Mouse (Mus musculus) hindbrain, embryonic 14.5 days (tissue): ENCODE measurements around the gene Kcnk1. TPM values are rescaled to one million over a fixed set of nuclear protein-coding genes. Genes with fewer than 3 reads are reported as not detected.

Source experiments
- ATAC-seq: fragments of 200-750 bp; cut with Nextera tagmentation; 2 replicates; pipeline ENCODE4 v1.8.0; 2017; ENCODE audit warnings: moderate number of reproducible peaks, mild to moderate bottlenecking, moderate TSS enrichment, moderate library complexity; ENCODE audit not compliant: low FRiP score
- DNase-seq: peaks from one replicate; pipeline ENCODE4 v3.0.0-alpha.2; 2015; ENCODE audit warnings: low spot score
- H3K27ac ChIP-seq: fragments of 300-500 bp; sonication (generic); 2 replicates; pipeline ENCODE4 v1.5.1; 2014; ENCODE audit warnings: mild to moderate bottlenecking, moderate library complexity
- H3K27me3 ChIP-seq: fragments of 300-500 bp; sonication (generic); 2 replicates; pipeline ENCODE4 v1.6.1; 2014; ENCODE audit warnings: mild to moderate bottlenecking, low read length, mixed read lengths; ENCODE audit not compliant: control insufficient read depth, insufficient read depth
- H3K36me3 ChIP-seq: fragments of 300-500 bp; sonication (generic); replicated peaks from 2 replicates; pipeline ENCODE4 v1.6.1; 2014; ENCODE audit not compliant: control insufficient read depth, insufficient read depth
- H3K4me1 ChIP-seq: fragments of 300-500 bp; sonication (generic); replicated peaks from 2 replicates; pipeline ENCODE4 v1.6.1; 2014; ENCODE audit warnings: antibody characterized with exemption, low read length, mixed read lengths; ENCODE audit not compliant: control insufficient read depth, insufficient read depth
- H3K4me2 ChIP-seq: fragments of 300-500 bp; sonication (generic); replicated peaks from 2 replicates; pipeline ENCODE4 v1.6.1; 2014; ENCODE audit warnings: mild to moderate bottlenecking, moderate library complexity
- H3K4me3 ChIP-seq: fragments of 300-500 bp; sonication (generic); replicated peaks from 2 replicates; pipeline ENCODE4 v1.5.1; 2014; ENCODE audit warnings: mild to moderate bottlenecking, low read length
- H3K9ac ChIP-seq: fragments of 300-500 bp; sonication (generic); 2 replicates; pipeline ENCODE4 v1.6.1; 2014
- H3K9me3 ChIP-seq: fragments of 300-500 bp; sonication (generic); 2 replicates; pipeline ENCODE4 v1.6.1; 2016; ENCODE audit warnings: low read length; ENCODE audit not compliant: control insufficient read depth
- WGBS: fragments of 180-500 bp; shearing (Covaris S2); extraction: QIAGEN DNeasy Blood & Tissue Kit; methylation state at CpG from one replicate; pipeline ENCODE4 v1.1.7; 2014; 5-methylcytosine and 5-hydroxymethylcytosine counted together
- polyA plus RNA-seq: library from polyadenylated mRNA; unstranded; fragments of >200 nt; fragmentation: Nextera tagmentation; extraction: Ambion mirVana; gene quantifications from 2 replicates; pipeline ENCODE4 v1.2.1, GENCODE M21; 2014

Gene Kcnk1
- polyA plus RNA-seq, 1 experiment from 2014 or later: 20.8 TPM

GRCm38 (mm10) chr8:126007538-126008330 is 12.8 kb downstream of the Kcnk1 start:
- no peaks in the 10 kb centered on the region for H3K4me1 ChIP-seq
- no peak overlapping the region for H3K4me2 ChIP-seq
- WGBS: 80% methylated on average over 19 of the region's 19 CpGs
- no peaks in the 10 kb centered on the region for H3K36me3 ChIP-seq
- DNase-seq: no peak
- ATAC-seq: no peak
- no peak overlapping the region for H3K27ac ChIP-seq
- no peak overlapping the region for H3K9ac ChIP-seq
- no peaks in the 10 kb centered on the region for H3K9me3 ChIP-seq
- no peaks in the 10 kb centered on the region for H3K27me3 ChIP-seq
- H3K4me3 ChIP-seq: no peak overlapping the region

- Histone ChIP-seq H3K9ac (no peak overlapping the region), H3K27ac (no peak overlapping the region), H3K4me2 (no peak overlapping the region), H3K36me3 (no peaks in the 10 kb centered on the region), H3K9me3 (no peaks in the 10 kb centered on the region), H3K4me1 (no peaks in the 10 kb centered on the region), H3K4me3 (no peak overlapping the region), H3K27me3 (no peaks in the 10 kb centered on the region)
- ATAC-seq: no peak
- DNase-seq: no peak
- WGBS: 84% methylated on average over 2 of the region's 2 CpGs
These were observed 14.0 kb downstream of the Kcnk1 start for GRCm38 (mm10) chr8:126008945-126009344.

GRCm38 (mm10) chr8:126010900-126011299 is 15.9 kb downstream of the Kcnk1 start:
- DNase-seq: no peak
- no peaks in the 10 kb centered on the region for H3K36me3 ChIP-seq
- no peaks in the 10 kb centered on the region for H3K27me3 ChIP-seq
- no peak overlapping the region for H3K4me3 ChIP-seq
- H3K9me3 ChIP-seq: no peaks in the 10 kb centered on the region
- H3K4me2 ChIP-seq: no peak overlapping the region
- no peak overlapping the region for H3K27ac ChIP-seq
- H3K9ac ChIP-seq: no peak overlapping the region
- 83% methylated on average over 3 of the region's 3 CpGs for WGBS
- ATAC-seq: no peak
- H3K4me1 ChIP-seq: no peaks in the 10 kb centered on the region

GRCm38 (mm10) chr8:126012334-126012733 is 17.4 kb downstream of the Kcnk1 start:
- no peak overlapping the region for H3K9ac ChIP-seq
- no peak for ATAC-seq

GRCm38 (mm10) chr8:126013646-126014045 is 18.7 kb downstream of the Kcnk1 start:
- WGBS: 91% methylated on average over 5 of the region's 5 CpGs
- no peak overlapping the region for H3K4me3 ChIP-seq

More at GRCm38 (mm10) chr8:126012334-126012733, 17.4 kb downstream of the Kcnk1 start:
- DNase-seq: no peak
- Histone ChIP-seq H3K36me3 (no peaks in the 10 kb centered on the region), H3K4me1 (no peaks in the 10 kb centered on the region), H3K9me3 (no peaks in the 10 kb centered on the region), H3K4me3 (no peak overlapping the region), H3K4me2 (no peak overlapping the region), H3K27me3 (no peaks in the 10 kb centered on the region), H3K27ac (no peak overlapping the region)
- 88% methylated on average over 6 of the region's 6 CpGs for WGBS

GRCm38 (mm10) chr8:126021932-126022331 is 27.0 kb downstream of the Kcnk1 start:
- H3K4me3 ChIP-seq: no peak overlapping the region
- H3K4me1 ChIP-seq: no peaks in the 10 kb centered on the region
- no peaks in the 10 kb centered on the region for H3K27me3 ChIP-seq
- no peak for ATAC-seq
- H3K36me3 ChIP-seq: no peaks in the 10 kb centered on the region
- H3K9ac ChIP-seq: no peak overlapping the region
- 91% methylated on average over 8 of the region's 8 CpGs for WGBS
- H3K4me2 ChIP-seq: no peak overlapping the region
- no peak for DNase-seq
- H3K27ac ChIP-seq: no peak overlapping the region
- H3K9me3 ChIP-seq: no peaks in the 10 kb centered on the region

More at GRCm38 (mm10) chr8:126013646-126014045, 18.7 kb downstream of the Kcnk1 start:
- no peaks in the 10 kb centered on the region for H3K4me1 ChIP-seq
- no peak for DNase-seq
- H3K27me3 ChIP-seq: no peaks in the 10 kb centered on the region
- no peak overlapping the region for H3K9ac ChIP-seq
- no peak overlapping the region for H3K4me2 ChIP-seq
- no peak overlapping the region for H3K27ac ChIP-seq
- ATAC-seq: no peak
- H3K36me3 ChIP-seq: no peaks in the 10 kb centered on the region
- H3K9me3 ChIP-seq: no peaks in the 10 kb centered on the region

GRCm38 (mm10) chr8:126023706-126024305 is 28.8 kb downstream of the Kcnk1 start:
- H3K9me3 ChIP-seq: no peaks in the 10 kb centered on the region
- no peaks in the 10 kb centered on the region for H3K36me3 ChIP-seq
- H3K4me2 ChIP-seq: no peak overlapping the region
- DNase-seq (no peak), ATAC-seq (no peak)
- H3K9ac ChIP-seq: no peak overlapping the region
- no peaks in the 10 kb centered on the region for H3K4me1 ChIP-seq
- H3K27me3 ChIP-seq: no peaks in the 10 kb centered on the region
- 87% methylated on average over 3 of the region's 3 CpGs for WGBS
- H3K27ac ChIP-seq: no peak overlapping the region
- no peak overlapping the region for H3K4me3 ChIP-seq

- H3K4me2 ChIP-seq: no peak overlapping the region
- H3K4me1 ChIP-seq: no peaks in the 10 kb centered on the region
- no peak overlapping the region for H3K9ac ChIP-seq
- no peak for ATAC-seq
- no peaks in the 10 kb centered on the region for H3K27me3 ChIP-seq
- no peaks in the 10 kb centered on the region for H3K36me3 ChIP-seq
- no peak for DNase-seq
- H3K27ac ChIP-seq: no peak overlapping the region
- H3K4me3 ChIP-seq: no peak overlapping the region
- H3K9me3 ChIP-seq: no peaks in the 10 kb centered on the region
- 93% methylated on average over 16 of the region's 16 CpGs for WGBS
These were observed 29.9 kb downstream of the Kcnk1 start for GRCm38 (mm10) chr8:126024891-126025290.

GRCm38 (mm10) chr8:126026121-126026520 is 31.2 kb downstream of the Kcnk1 start:
- Histone ChIP-seq H3K27ac (no peak overlapping the region), H3K9ac (no peak overlapping the region), H3K4me3 (no peak overlapping the region), H3K36me3 (peaks cover 4% of the 10 kb centered on the region; the same call in 1 of the 2 replicates), H3K9me3 (no peaks in the 10 kb centered on the region), H3K27me3 (no peaks in the 10 kb centered on the region), H3K4me1 (no peaks in the 10 kb centered on the region), H3K4me2 (no peak overlapping the region)
- DNase-seq (no peak), ATAC-seq (no peak)
- WGBS: 94% methylated on average over 9 of the region's 9 CpGs
